Mouse (Mus musculus): Measurements from ENCODE around the gene Gm10643.
A peak's percentile ranks its signal among the peaks of the same experiment; 100 is the strongest.

The Gm10643 gene

GRCm38 (mm10) chr8:84038015-84038414, 26.9 kb downstream of the Gm10643 start:
- peak; percentile 51 for DNase-seq

- DNase-seq: no peak
Measured at GRCm38 (mm10) chr8:84032777-84033176, 32.2 kb downstream of the Gm10643 start.

GRCm38 (mm10) chr8:84029272-84029671, 35.7 kb downstream of the Gm10643 start:
- DNase-seq: no peak

GRCm38 (mm10) chr8:84027449-84027848, 37.5 kb downstream of the Gm10643 start:
- no peak for DNase-seq

GRCm38 (mm10) chr8:84025863-84026262, 39.1 kb downstream of the Gm10643 start:
- DNase-seq: peak; percentile 69

GRCm38 (mm10) chr8:84024171-84024570, 40.8 kb downstream of the Gm10643 start:
- DNase-seq: peak; percentile 78

GRCm38 (mm10) chr8:84023631-84024030, 41.3 kb downstream of the Gm10643 start:
- peak; percentile 82 for DNase-seq

GRCm38 (mm10) chr8:84023085-84023484, 41.9 kb downstream of the Gm10643 start:
- DNase-seq: peak; percentile 88

GRCm38 (mm10) chr8:84021569-84021968, 43.4 kb downstream of the Gm10643 start:
- no peak for DNase-seq

- DNase-seq: peak; percentile 89
Measured at GRCm38 (mm10) chr8:84021096-84021495, 43.8 kb downstream of the Gm10643 start, which contains the start of gene Palm3. Palm3 (plus strand) TSS chr8:84021471.

GRCm38 (mm10) chr8:84019738-84020137, 45.2 kb downstream of the Gm10643 start:
- DNase-seq: no peak

GRCm38 (mm10) chr8:84015833-84016232, 49.1 kb downstream of the Gm10643 start:
- DNase-seq: no peak
